ENCODE assay signal across 1 mouse cellular context in the genomic region with DNA sequence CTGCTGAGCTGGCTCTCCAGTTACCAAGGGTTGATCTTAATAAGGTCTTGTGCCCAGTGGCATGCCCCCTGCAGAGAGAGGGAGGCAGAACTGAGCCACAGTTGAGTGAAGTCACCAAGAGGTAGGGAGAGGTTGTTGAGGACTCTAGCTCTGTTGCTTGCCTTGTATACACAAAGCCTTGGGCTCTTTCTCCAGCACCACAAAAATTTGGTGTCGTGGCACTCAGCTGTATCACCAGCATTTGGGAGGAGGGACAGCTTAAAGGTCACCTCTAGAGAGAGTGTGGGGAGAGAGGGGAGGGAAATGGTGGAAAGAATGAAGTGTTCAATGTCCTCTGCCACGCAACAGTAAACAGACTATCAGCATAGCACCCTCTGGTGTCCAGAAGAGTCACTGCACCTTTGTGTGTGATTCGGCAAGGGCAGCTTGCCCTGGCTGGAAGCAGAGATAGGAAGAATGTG.
TF ChIP-seq lines count a peak whose summit lies in the region.

No protein-coding gene starts in this region.

TF ChIP-seq in MEL, 35 proteins besides CTCF, POLR2A, EP300 and RAD21 (continued from another document):
- peak; percentile 36; the same call in 1 of the 2 replicates for TF ChIP-seq GATA1 (IDR thresholded peaks at IDR 0.05; ENCODE audit: low read depth, low read length)
- no peak for TF ChIP-seq NELFE (IDR thresholded peaks at IDR 0.05; ENCODE audit: low read depth, low read length)
- peak; percentile 95 for TF ChIP-seq SMC3 (IDR thresholded peaks at IDR 0.05; ENCODE audit: low read depth, low read length)
- no peak for TF ChIP-seq E2F4 (IDR thresholded peaks at IDR 0.05; ENCODE audit: borderline replicate concordance, low read depth, low read length)
- TF ChIP-seq MXI1 (IDR thresholded peaks at IDR 0.05; ENCODE audit: low read depth, low read length), result peak; percentile 30; the same call in 1 of the 2 replicates
- no peak for TF ChIP-seq CHD2 (IDR thresholded peaks at IDR 0.05; ENCODE audit: low read length)
- TF ChIP-seq TAL1 (IDR thresholded peaks at IDR 0.05; ENCODE audit: low read length), result peak; percentile 32; the same call in 1 of the 2 replicates
TF ChIP-seq in MEL: peak in this region for 5.
